Mouse (Mus musculus) left cerebral cortex, adult 8-10 months (tissue): Measurements from ENCODE around the gene Polr1a. TPM values are rescaled to one million over a fixed set of nuclear protein-coding genes. Genes with fewer than 3 reads are reported as not detected.
"Not testable (repeated sequence)": the region's sequence is repeated elsewhere in the genome, so short reads cannot be mapped to it uniquely, and the experiment has no call there.

ENCODE experiments used
- DNase-seq, 2 experiments: peaks; one replicate each; pipeline ENCODE4 v3.0.0; 2022; ENCODE audit warnings: low spot score in 2 of 2
- total RNA-seq, 4 experiments: library from RNA; stranded (reverse); gene quantifications; 2 replicates each; pipeline ENCODE4 v1.2.4; 2022

Gene Polr1a
- total RNA-seq, result 10 to 100 TPM; 31.2 to 35.9 (median 33.1) TPM

DNA sequence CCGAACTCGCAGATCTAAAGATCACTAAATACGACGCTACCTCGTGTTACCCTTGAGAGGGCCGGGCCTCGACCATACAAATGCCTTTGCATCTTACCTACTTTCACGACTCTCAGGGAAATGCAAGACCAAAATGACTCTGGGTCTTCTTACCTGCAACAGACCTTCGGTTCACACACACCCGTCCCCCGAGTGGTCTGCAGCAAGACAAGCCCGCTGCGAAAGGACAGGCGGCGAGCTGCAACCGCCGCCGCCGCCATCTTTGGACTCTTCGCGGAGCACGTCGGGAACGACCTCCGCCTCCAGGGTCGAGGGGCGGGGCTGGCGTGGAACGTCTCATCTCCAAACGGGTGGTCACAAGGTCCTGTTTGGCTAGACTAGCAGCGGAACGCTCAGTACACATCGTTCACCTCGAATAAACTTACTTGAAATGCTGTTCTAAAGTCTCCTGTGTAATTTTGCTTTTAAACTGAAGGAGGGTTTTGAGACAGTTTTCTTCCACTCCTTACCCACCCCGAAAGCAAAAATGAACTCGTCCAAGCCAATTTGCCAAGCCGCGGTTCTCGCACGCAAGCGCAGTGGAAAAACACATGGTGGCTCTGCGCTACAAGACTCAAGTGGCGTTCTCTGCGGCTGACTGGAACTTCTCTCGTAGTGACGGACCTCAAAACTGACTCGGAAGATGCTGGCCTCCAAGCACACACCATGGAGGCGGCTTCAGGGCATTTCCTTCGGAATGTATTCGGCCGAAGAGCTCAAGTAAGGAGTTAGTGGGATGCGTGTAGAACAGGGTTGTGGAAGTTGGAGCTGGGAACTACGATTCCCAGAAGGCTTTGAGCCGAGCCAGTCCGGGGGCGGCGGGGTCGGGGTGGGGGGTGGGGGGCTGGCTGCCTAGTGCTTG is at the start of gene Polr1a, which contains the start of gene Ptcd3:
Gene Polr1a, plus strand, starts transcription at position 573 of the 901 bp plus-strand sequence.
Gene Ptcd3, minus strand, starts transcription at position 270 of the 901 bp plus-strand sequence.
- peak; percentile 82 to 92 for DNase-seq

GRCm38 (mm10) chr6:71867751-71868150 is 41.1 kb upstream of the Polr1a start:
- DNase-seq, result no peak

DNA sequence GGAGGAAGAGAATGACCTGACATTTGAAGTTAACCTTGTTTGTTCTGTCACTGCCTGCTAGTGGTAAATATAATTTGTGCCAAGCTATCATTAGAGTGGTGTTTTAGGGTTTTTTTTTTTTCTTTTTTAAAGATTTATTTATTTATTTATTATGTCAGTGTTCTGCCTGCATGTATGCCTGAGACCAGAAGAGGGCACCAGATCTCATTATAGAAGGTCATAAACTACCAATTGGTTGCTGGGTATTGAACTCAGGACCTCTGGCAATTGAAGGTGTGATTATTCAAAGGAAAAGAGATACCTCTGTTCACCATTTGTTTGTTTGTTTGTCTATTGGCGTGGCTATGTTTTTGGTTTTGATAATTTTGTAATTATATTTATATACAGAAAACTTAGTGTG is 40.0 kb upstream of the Polr1a start:
- DNase-seq, result no peak

DNA sequence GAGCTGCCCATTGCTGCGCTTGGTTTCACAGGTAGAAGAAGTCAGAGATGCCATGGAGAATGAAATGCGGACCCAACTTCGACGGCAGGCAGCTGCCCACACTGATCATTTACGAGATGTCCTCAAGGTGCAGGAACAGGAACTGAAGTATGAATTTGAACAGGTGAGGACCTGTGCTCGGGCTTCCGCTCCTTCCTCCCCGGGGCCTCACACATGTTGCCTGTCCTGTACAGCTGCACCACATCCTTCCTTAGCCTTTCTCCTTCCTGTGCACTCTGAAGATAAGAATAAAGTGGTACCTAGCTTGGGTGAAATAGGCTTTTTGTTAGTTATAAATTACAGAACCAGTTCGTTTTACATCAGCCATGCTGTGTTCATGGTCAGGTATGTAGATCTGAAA is 37.5 kb upstream of the Polr1a start:
- DNase-seq, result no peak

DNA sequence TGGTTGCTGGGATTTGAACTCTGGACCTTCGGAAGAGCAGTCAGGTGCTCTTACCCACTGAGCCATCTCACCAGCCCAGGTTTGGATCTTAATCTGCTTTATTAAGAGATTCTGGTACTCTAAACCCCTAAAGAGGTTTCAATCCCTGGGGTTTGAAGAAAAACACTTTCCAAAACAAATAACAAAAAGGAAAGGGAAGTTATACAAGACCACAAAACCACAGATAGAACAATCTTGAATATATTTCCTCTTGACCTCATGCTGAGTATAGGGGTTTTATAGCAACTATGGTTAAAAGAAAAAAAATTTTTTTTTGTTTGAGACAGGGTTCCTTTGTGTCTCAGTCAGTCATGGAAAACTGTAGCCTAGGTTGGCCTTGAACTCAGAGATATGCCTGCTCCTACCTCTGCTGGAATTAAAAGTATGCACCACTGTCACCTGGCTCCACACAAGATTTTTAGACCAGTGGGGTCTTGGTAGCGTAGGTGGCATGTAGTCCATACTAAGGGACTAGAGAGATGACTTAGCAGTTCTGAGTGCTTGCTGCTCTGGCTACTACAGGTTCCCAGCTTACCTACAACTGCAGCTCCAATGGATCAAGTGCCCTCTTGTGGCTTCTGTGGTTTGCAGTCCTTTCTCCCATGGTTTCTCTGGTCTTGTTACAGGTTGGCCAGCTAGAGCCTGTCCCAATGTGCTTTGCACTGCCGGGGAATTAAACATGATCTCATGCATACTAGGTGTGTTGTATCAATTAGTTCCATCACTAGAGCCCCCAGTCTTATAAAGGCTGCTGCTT is 30.7 kb upstream of the Polr1a start:
- DNase-seq, result no peak

DNA sequence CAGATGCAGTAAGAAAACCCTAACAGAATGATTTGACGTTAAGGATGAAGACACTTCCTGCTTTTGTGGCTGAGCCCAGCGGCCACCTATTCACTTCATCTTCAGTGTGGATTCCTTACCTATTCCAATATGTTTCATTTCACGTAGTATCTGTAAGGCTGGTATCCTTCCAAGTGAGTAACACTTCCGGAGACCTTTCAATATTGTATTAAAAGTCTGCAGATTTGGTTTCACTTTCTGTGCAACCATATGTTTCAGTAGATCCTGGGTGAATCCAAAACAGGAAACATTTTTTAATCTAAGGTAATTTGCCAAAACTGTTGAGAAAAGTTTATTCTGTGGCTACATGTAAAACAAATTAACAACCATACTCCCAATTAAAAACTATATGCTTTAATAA is 15.6 kb upstream of the Polr1a start:
- no peak for DNase-seq

DNA sequence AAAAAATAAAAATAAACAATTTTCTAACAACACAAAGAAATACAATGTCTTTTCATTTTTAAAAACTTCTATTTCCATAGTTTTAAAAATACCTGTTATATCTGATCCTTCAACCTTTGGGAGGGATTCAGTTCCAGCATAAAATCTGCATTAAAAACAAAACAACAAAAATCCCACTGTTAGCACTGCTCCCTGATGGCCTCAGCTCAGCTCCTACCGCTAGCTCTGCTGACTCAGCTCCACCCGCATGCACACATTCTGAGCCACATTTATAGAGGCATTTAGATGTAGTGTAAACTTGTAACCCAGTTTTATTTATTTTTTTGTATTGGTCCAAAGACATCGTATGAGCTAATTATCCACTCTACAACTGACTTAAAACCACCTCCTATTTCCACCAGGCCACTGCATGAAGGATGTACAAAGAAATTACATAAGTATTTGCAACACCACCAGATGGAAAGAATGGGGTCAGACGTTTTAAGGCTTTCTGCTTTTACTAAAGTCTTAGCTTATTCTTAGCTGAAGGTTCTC is 1.1 kb upstream of the Polr1a start:
- no peak for DNase-seq

- DNase-seq, result no peak
Observed at GRCm38 (mm10) chr6:71909384-71909783, 531 bp downstream of the Polr1a start.

GRCm38 (mm10) chr6:71909840-71910239 is 987 bp downstream of the Polr1a start:
- DNase-seq, result no peak

DNA sequence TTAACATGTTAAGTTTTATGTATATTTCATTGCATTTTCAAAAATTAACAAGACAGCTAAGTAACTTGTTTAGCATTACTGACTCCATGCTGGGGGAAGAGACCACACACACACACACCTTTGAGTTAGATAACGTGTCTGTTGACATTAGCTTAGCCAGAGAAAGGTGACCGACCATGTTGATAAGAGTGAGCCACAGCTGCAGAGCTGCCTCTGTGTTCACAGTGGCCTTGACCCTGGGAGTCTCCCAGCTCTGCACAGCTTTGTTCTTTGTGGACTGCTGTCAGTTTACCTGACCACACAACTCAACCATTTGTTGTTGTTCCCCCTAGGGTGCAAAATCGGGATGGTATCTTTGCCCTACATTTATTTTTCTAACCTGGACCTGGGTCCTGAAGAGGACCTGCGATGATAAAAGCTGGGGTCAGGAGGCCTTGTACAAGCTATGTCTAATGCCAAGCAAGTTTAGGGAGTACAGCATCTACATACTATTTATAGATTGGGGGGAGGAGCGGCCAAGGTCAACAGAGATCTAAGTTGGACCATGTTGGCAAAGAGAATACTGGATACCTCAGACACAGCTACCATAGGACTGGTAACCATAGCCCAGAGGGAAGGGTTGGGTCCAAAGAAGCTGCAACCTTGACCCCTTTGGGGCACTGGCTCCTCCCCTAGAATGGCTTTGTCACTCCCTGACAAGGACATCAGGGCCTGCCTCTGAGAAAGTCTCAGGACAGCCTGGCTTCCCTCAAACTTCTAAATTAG is 3.0 kb downstream of the Polr1a start:
- DNase-seq, result no peak

GRCm38 (mm10) chr6:71920752-71921151 is 11.9 kb downstream of the Polr1a start:
- no peak for DNase-seq

- not testable (repeated sequence) for DNase-seq
Observed at GRCm38 (mm10) chr6:71925233-71925632, 16.4 kb downstream of the Polr1a start.

- DNase-seq, result peak in 1 of 2 experiments; percentile 29
Observed at GRCm38 (mm10) chr6:71927911-71928310, 19.1 kb downstream of the Polr1a start.

GRCm38 (mm10) chr6:71930053-71930452 is 21.2 kb downstream of the Polr1a start:
- no peak for DNase-seq

DNA sequence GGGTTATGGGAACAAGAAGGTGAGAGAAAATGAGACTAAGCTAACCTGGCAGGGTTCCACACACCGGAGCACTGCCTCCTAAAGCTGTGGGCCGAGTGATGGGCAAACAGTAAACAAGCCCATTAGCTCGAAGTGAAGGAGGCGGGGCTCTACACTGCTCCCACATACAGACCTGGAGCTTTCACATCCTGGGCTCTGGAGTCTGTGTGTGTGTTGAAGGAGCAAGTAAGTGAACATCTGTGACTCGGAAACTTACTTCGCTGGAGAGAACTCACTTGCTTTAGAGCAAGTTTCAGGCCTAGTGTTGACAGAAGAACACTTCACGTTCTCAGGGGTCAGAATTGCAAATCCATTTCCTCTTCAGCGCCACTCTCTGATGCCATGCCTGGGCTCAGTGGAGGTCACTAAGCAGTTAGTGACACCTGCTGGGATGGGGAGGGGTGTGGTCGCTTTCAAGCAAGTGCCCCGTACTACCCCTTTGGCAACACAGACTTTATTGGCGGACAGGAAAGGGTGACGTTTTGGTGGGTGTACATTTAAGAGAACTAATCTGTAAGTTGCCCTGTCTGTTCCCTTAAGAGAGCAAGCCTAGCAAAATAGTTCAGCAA is 22.1 kb downstream of the Polr1a start:
- DNase-seq, result no peak

DNA sequence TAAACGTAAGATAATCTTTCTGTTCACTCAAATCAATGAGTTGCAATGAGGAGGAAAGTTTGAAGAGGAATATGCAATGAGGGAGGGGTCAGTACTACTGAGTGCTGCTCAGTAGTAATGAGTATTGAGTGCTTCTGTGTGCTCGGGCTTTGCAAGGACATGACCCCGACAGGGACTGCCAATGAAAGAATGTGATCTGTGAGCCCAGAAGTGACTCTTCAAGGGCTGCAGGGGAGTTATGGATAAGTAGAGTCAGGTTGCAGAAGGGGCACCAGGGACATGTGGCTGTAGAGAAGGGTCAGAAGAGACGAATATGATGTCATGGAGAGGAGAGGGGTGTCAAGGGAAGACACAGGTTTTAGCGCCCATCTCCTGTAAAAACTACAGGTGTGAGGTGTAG is 23.5 kb downstream of the Polr1a start:
- no peak for DNase-seq

GRCm38 (mm10) chr6:71934081-71934556 is 25.3 kb downstream of the Polr1a start:
- no peak for DNase-seq

GRCm38 (mm10) chr6:71935737-71936136 is 26.9 kb downstream of the Polr1a start:
- DNase-seq, result no peak

- no peak for DNase-seq
Observed at GRCm38 (mm10) chr6:71940912-71941311, 32.1 kb downstream of the Polr1a start.

- DNase-seq, result no peak
Observed at GRCm38 (mm10) chr6:71945101-71945500, 36.2 kb downstream of the Polr1a start.

DNA sequence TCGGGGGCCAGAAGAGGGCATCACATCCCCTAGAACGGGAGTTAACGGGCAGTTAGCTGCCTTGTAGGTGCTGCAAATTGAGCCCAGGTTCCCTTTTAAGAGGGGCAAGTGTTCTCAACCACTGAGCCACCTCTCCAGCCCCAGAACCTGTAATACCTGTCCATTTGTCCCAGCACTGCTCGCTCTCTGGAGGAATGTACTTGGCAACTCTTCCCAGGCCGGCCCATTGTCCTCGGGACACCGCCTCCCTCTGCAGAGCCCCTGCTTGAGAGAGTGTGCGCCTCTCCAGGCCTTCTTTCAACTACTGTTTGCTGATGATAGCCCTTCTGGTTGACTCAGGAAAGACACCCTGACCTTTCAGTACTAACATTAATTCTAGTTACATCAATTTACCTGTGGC is 37.3 kb downstream of the Polr1a start:
- DNase-seq, result no peak
